Mouse (Mus musculus): ENCODE measurements around the gene Grik5.

Grik5 gene

GRCm38 (mm10) chr7:24983396-24983795 is 88.8 kb downstream of the Grik5 start:
- no peak for DNase-seq

GRCm38 (mm10) chr7:24980439-24980838 is 91.7 kb downstream of the Grik5 start:
- DNase-seq: no peak

GRCm38 (mm10) chr7:24978781-24979180 is 93.4 kb downstream of the Grik5 start:
- no peak for DNase-seq

GRCm38 (mm10) chr7:24974893-24975595 is 97.1 kb downstream of the Grik5 start:
- DNase-seq: peak; percentile 37 to 47

- DNase-seq: no peak
Measured at GRCm38 (mm10) chr7:24973902-24974301, 98.2 kb downstream of the Grik5 start.

- no peak for DNase-seq
Measured at GRCm38 (mm10) chr7:24973208-24973607, 98.9 kb downstream of the Grik5 start.

GRCm38 (mm10) chr7:24971972-24972893 is 99.9 kb downstream of the Grik5 start, which contains the start of gene Rabac1:
Gene Rabac1, minus strand, starts transcription at chr7:24972754.
- DNase-seq: peak; percentile 93 to 94

GRCm38 (mm10) chr7:24971261-24971971 is 100.7 kb downstream of the Grik5 start:
- DNase-seq: peak; percentile 61 to 71

- no peak for DNase-seq
Measured at GRCm38 (mm10) chr7:24970341-24970740, 101.8 kb downstream of the Grik5 start.

- DNase-seq: no peak
Measured at GRCm38 (mm10) chr7:24969805-24970204, 102.3 kb downstream of the Grik5 start.

GRCm38 (mm10) chr7:24968463-24968862 is 103.7 kb downstream of the Grik5 start:
- no peak for DNase-seq

GRCm38 (mm10) chr7:24967966-24968365 is 104.2 kb downstream of the Grik5 start:
- DNase-seq: no peak

GRCm38 (mm10) chr7:24964897-24965535 is 107.1 kb downstream of the Grik5 start:
- peak; percentile 90 to 91 for DNase-seq

GRCm38 (mm10) chr7:24964288-24964687 is 107.9 kb downstream of the Grik5 start:
- no peak for DNase-seq
